Mouse (Mus musculus): Measurements from ENCODE around the gene Slc12a6. TPM values are rescaled to one million over a fixed set of nuclear protein-coding genes. Genes with fewer than 3 reads are reported as not detected.

Slc12a6 gene
- polyA plus RNA-seq, 1 experiment from 2014 or later: 16.5 TPM

DNA sequence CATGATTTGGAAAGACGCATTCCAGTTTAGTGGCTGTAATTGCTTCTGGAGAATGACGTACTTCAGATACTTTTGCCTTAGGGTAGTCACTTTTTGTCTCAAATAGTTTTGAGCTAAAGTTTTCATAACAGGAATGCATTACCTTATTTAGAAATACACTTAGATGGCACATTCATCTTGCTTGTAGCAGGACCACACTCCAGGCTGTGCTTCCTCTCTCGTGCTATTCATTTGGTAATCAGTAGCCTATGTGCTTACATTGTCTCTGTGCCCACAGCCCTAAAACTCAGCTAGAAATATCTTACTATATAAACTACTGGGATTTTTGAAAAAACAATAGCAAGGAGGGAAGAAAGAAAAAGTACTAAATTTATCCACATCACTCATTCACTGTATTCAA is 141.4 kb downstream of the Slc12a6 start:
- no peak overlapping the region for H3K9ac ChIP-seq (ENCODE audit: low read depth, low read length)
- no peaks in the 10 kb centered on the region for H3K9me3 ChIP-seq (ENCODE audit: control insufficient read depth, low read length)
- H3K36me3 ChIP-seq (ENCODE audit: control insufficient read depth, insufficient read depth, low read length): peaks cover 42% of the 10 kb centered on the region
- H3K4me1 ChIP-seq (ENCODE audit: control insufficient read depth, insufficient read depth, low read length): no peaks in the 10 kb centered on the region
- H3K27me3 ChIP-seq (replicated peaks; ENCODE audit: control insufficient read depth, insufficient read depth, low read length): no peaks in the 10 kb centered on the region
- H3K4me3 ChIP-seq (ENCODE audit: low read depth, low read length): no peak overlapping the region
- DNase-seq (ENCODE audit: low spot score) (no peak), ATAC-seq (ENCODE audit: low read depth) (no peak)
- WGBS: 77% methylated on average over 3 of the region's 3 CpGs
- no peak overlapping the region for H3K27ac ChIP-seq (replicated peaks; ENCODE audit: low read depth, low read length)
- no peak overlapping the region for H3K4me2 ChIP-seq (ENCODE audit: low read depth, low read length)

Other genes with a start within 250 kb of the Slc12a6 start
- gene Olfr1311, start 241.4 kb upstream of the Slc12a6 start, polyA plus RNA-seq (2014; fragmentation: Nextera tagmentation; extraction: Ambion mirVana): not detected in 2 replicates
- gene Olfr1312, start 215.6 kb upstream of the Slc12a6 start, polyA plus RNA-seq (2014; fragmentation: Nextera tagmentation; extraction: Ambion mirVana): not detected in 2 replicates
- gene Olfr1313, start 188.0 kb upstream of the Slc12a6 start, polyA plus RNA-seq (2014; fragmentation: Nextera tagmentation; extraction: Ambion mirVana): 0.13 TPM in 1 of 2 replicates, not detected in the other
- not detected in 2 replicates for gene Olfr1314, start 169.0 kb upstream of the Slc12a6 start, polyA plus RNA-seq (2014; fragmentation: Nextera tagmentation; extraction: Ambion mirVana)
- not detected in 2 replicates for gene Olfr1315-ps1, start 150.4 kb upstream of the Slc12a6 start, polyA plus RNA-seq (2014; fragmentation: Nextera tagmentation; extraction: Ambion mirVana)
- gene Olfr1316, start 130.8 kb upstream of the Slc12a6 start, polyA plus RNA-seq (2014; fragmentation: Nextera tagmentation; extraction: Ambion mirVana): not detected in 2 replicates
- gene Olfr1317, start 125.5 kb upstream of the Slc12a6 start, polyA plus RNA-seq (2014; fragmentation: Nextera tagmentation; extraction: Ambion mirVana): not detected in 2 replicates
- gene Olfr1318, start 111.6 kb upstream of the Slc12a6 start, polyA plus RNA-seq (2014; fragmentation: Nextera tagmentation; extraction: Ambion mirVana): not detected in 2 replicates
- 17.5 and 19.3 TPM in 2 replicates for gene Lpcat4, start 26.4 kb upstream of the Slc12a6 start, polyA plus RNA-seq (2014; fragmentation: Nextera tagmentation; extraction: Ambion mirVana)
- not detected in 2 replicates for gene Nutm1, start 6.5 kb upstream of the Slc12a6 start, polyA plus RNA-seq (2014; fragmentation: Nextera tagmentation; extraction: Ambion mirVana)
- gene Nop10, start 3.9 kb upstream of the Slc12a6 start, polyA plus RNA-seq (2014; fragmentation: Nextera tagmentation; extraction: Ambion mirVana): 186 and 203 TPM in 2 replicates
- not detected in 2 replicates for gene Gm21985, start 489 bp downstream of the Slc12a6 start, polyA plus RNA-seq (2014; fragmentation: Nextera tagmentation; extraction: Ambion mirVana)
- gene Emc4, start 102.2 kb downstream of the Slc12a6 start, polyA plus RNA-seq (2014; fragmentation: Nextera tagmentation; extraction: Ambion mirVana): 108 TPM in 2 replicates
- 50.1 and 53.1 TPM in 2 replicates for gene Katnbl1, start 113.4 kb downstream of the Slc12a6 start, polyA plus RNA-seq (2014; fragmentation: Nextera tagmentation; extraction: Ambion mirVana)
- gene Emc7, start 189.2 kb downstream of the Slc12a6 start, polyA plus RNA-seq (2014; fragmentation: Nextera tagmentation; extraction: Ambion mirVana): 20.5 and 21.9 TPM in 2 replicates
- 0.14 TPM in 1 of 2 replicates, not detected in the other for gene Chrm5, start 214.9 kb downstream of the Slc12a6 start, polyA plus RNA-seq (2014; fragmentation: Nextera tagmentation; extraction: Ambion mirVana)
- gene Aven, start 227.1 kb downstream of the Slc12a6 start, polyA plus RNA-seq (2014; fragmentation: Nextera tagmentation; extraction: Ambion mirVana): 6.1 and 7.4 TPM in 2 replicates

Data from embryonic facial prominence, embryonic 14.5 days (tissue).